Mouse (Mus musculus) C2C12 (cell line): ENCODE results near the gene Olfr1042. TPM values are rescaled to one million over a fixed set of nuclear protein-coding genes. Genes with fewer than 3 reads are reported as not detected.

Experiments used
- H3K27me3 ChIP-seq: one replicate; pipeline ENCODE4 v1.6.1; 2011; ENCODE audit not compliant: control insufficient read depth, insufficient read depth, insufficient read length
- H3K36me3 ChIP-seq: one replicate; pipeline ENCODE4 v1.6.1; 2011; ENCODE audit not compliant: control insufficient read depth, insufficient read depth
- H3K4me3 ChIP-seq: one replicate; pipeline ENCODE4 v1.5.1; 2011; ENCODE audit warnings: mild to moderate bottlenecking, control low read depth; ENCODE audit not compliant: poor library complexity, insufficient read depth, severe bottlenecking
- H3K79me2 ChIP-seq: one replicate; pipeline ENCODE4 v1.6.1; 2011; ENCODE audit not compliant: control insufficient read depth, insufficient read depth
- H3K79me3 ChIP-seq: one replicate; pipeline ENCODE4 v1.6.1; 2011; ENCODE audit warnings: low read depth, control low read depth
- H3ac ChIP-seq: one replicate; pipeline ENCODE3; 2011; ENCODE audit warnings: low read depth; ENCODE audit not compliant: control insufficient read depth, insufficient read length
- CEBPB ChIP-seq: IDR thresholded peaks from one replicate; pipeline ENCODE4 v1.6.1; 2011; ENCODE audit warnings: low read depth, mild to moderate bottlenecking, control low read depth, moderate library complexity
- CTCF ChIP-seq: IDR thresholded peaks from one replicate; pipeline ENCODE4 v1.5.1; 2011; ENCODE audit not compliant: control insufficient read depth, insufficient read depth, insufficient read length
- FOSL1 ChIP-seq: IDR thresholded peaks from one replicate; pipeline ENCODE4 v1.8.0; 2011; ENCODE audit warnings: mild to moderate bottlenecking, low read length; ENCODE audit not compliant: poor library complexity, insufficient read depth, severe bottlenecking
- MAX ChIP-seq: IDR thresholded peaks from one replicate; pipeline ENCODE4 v1.6.1; 2011; ENCODE audit warnings: mild to moderate bottlenecking, control low read depth
- MYOD1 ChIP-seq: IDR thresholded peaks from one replicate; pipeline ENCODE4 v1.6.1; 2011; ENCODE audit warnings: low read depth; ENCODE audit not compliant: control insufficient read depth, insufficient read length
- MYOG ChIP-seq: IDR thresholded peaks from one replicate; pipeline ENCODE4 v1.6.1; 2011; ENCODE audit not compliant: control insufficient read depth, insufficient read length; ENCODE audit errors: extremely low read depth
- USF1 ChIP-seq: IDR thresholded peaks from one replicate; pipeline ENCODE4 v1.6.1; 2011; ENCODE audit warnings: low read depth, mild to moderate bottlenecking, control low read depth, moderate library complexity
- long read RNA-seq, 2 experiments: library from polyadenylated mRNA; unstranded; transcript quantifications; one replicate each; pipeline ENCODE4 v2.0.0; 2019 to 2020
- polyA plus RNA-seq: library from polyadenylated mRNA; unstranded; fragments of >200 nt; fragmentation: generic; extraction: Trizol; gene quantifications from one replicate; pipeline ENCODE4 v1.2.1, GENCODE M21; 2012; ENCODE audit warnings: missing spikeins

The Olfr1042 gene
- polyA plus RNA-seq = not detected
- long read RNA-seq, experiment 1 = 0 reads
- long read RNA-seq, experiment 2 = 0 reads

DNA sequence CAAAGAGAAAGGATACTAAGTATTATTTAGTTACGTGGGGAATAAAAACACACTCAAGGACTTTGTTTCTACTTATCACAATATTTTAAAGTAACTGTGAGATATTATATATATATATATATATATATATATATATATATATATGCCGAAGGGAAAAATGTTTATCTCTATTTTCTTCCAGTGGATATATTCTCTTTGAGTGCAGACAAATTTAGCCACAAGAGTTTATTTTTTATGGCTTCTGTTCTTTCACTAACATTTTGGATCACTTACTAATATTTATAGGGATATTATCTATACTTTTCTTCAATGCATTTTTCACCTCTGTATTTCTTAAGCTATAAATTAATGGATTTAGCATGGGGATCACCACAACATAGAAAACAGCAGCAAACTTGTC, at the start of gene Olfr1042:
TSS of gene Olfr1042 (minus strand) at position 101 of the 400 bp plus-strand sequence.
- no peak within 1 kb of the TSS for H3ac ChIP-seq
- H3K36me3 ChIP-seq = no peaks in the 10 kb centered on the region
- TF ChIP-seq MAX = no peak
- TF ChIP-seq MYOG = no peak
- no peak for TF ChIP-seq CTCF
- no peak for TF ChIP-seq FOSL1
- TF ChIP-seq USF1 = no peak
- TF ChIP-seq CEBPB = no peak
- TF ChIP-seq MYOD1 = no peak
- H3K79me2 ChIP-seq = no peaks in the 10 kb centered on the region
- no peaks in the 10 kb centered on the region for H3K27me3 ChIP-seq
- H3K79me3 ChIP-seq = no peaks in the 10 kb centered on the region
- H3K4me3 ChIP-seq = no peak within 1 kb of the TSS

DNA sequence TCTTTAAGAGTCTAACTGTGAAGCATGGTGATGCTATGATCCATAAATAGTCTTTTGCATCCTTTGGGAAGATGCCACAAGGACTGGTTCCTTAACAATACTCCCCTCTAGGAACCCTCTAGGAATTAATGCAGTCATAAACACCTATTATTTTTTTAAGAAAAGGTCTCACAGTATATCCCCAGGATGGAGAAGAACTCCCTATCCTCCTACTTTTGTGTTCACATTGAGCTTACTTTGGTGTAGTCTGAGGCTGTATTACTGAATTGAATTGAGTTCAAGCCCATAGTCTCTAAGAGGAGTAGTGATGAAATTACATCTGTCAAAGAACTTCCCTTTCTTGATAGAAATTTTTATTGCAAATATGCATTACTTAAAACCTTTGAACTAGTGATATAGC, 41.3 kb upstream of the Olfr1042 start, which contains the start of gene Olfr1045:
TSS of gene Olfr1045 (minus strand) at position 101 of the 400 bp plus-strand sequence.
- H3K27me3 ChIP-seq = no peaks in the 10 kb centered on the region
- no peak within 1 kb of the TSS for H3ac ChIP-seq
- H3K79me3 ChIP-seq = no peaks in the 10 kb centered on the region
- H3K4me3 ChIP-seq = no peak within 1 kb of the TSS
- no peak for TF ChIP-seq CTCF
- TF ChIP-seq CEBPB = no peak
- TF ChIP-seq FOSL1 = no peak
- TF ChIP-seq MYOG = no peak
- TF ChIP-seq MYOD1 = no peak
- TF ChIP-seq USF1 = no peak
- TF ChIP-seq MAX = no peak
- no peaks in the 10 kb centered on the region for H3K36me3 ChIP-seq
- no peaks in the 10 kb centered on the region for H3K79me2 ChIP-seq

DNA sequence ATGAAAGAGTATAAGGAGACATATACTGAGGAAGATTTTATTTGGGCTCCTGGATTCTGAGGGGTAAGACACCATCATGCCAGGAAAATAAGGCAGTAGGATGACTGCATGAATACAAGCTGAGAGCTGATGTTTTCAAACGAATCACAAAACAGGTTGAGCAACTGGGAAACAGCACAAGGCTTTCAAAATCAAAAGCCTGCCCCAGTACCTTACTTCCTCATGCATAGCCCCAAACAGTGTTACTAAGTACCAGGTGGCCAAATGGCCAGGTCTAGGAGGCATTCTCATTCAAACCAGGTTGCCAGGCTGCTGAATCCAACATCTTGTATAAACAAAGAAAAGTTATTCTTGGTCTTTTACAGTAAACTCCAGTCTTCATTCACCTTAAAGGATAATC, 34.2 kb upstream of the Olfr1042 start:
- H3K79me3 ChIP-seq = no peaks in the 10 kb centered on the region
- H3K4me3 ChIP-seq = no peak overlapping the region
- no peaks in the 10 kb centered on the region for H3K36me3 ChIP-seq
- TF ChIP-seq FOSL1 (no peak), MAX (no peak), CTCF (no peak), MYOG (no peak), MYOD1 (no peak), CEBPB (no peak), USF1 (no peak)
- no peak overlapping the region for H3ac ChIP-seq
- no peaks in the 10 kb centered on the region for H3K27me3 ChIP-seq
- H3K79me2 ChIP-seq = no peaks in the 10 kb centered on the region

DNA sequence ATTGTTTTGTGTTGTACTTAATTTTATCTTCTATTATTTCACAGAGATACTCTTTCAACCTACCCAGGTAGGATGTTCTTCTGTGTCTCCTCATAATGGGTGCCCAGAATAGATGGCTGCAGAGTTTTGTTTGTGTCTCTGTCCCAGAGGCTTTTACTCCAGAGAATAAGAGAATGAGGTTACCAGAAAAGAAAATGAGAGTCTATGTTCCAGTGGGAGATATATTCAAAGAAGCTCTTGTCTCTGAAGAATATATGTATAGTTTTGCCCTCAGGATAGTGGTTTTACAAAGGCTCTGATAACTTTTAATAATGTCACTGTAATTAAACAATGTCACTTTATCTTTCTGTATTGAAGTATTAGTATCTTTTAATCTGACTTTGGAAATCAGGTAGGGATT, 23.9 kb upstream of the Olfr1042 start, which contains the start of gene Olfr52:
TSS of gene Olfr52 (minus strand) at position 101 of the 400 bp plus-strand sequence.
- Histone ChIP-seq H3K27me3 (no peaks in the 10 kb centered on the region), H3K79me2 (no peaks in the 10 kb centered on the region), H3K79me3 (no peaks in the 10 kb centered on the region), H3ac (no peak within 1 kb of the TSS), H3K36me3 (no peaks in the 10 kb centered on the region), H3K4me3 (no peak within 1 kb of the TSS)
- no peak for TF ChIP-seq CEBPB
- no peak for TF ChIP-seq MYOG
- TF ChIP-seq MAX = no peak
- TF ChIP-seq USF1 = no peak
- TF ChIP-seq MYOD1 = no peak
- TF ChIP-seq CTCF = no peak
- no peak for TF ChIP-seq FOSL1

DNA sequence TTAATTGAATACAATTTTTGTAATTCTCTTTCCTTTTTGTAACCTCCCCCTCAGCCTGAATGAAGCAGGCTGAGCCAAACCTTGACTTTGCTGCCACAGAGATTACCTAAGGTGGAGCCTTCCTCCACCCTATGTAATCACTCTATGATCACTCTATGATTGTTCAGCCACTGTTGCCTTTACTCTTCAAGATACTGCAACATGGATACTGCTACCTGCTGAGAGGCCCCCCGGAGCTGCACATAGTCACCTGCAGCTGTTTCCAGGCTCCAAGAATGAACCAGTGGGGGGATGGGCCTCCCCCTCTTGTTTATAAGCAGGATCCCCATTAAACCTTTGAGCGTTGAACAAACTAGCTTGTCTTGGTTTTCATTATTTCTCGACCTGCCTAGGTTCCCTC, 18.3 kb upstream of the Olfr1042 start:
- TF ChIP-seq CTCF (no peak), MYOD1 (no peak), MAX (no peak), USF1 (no peak), CEBPB (no peak), MYOG (no peak), FOSL1 (no peak)

More for the DNA sequence above, 18.3 kb upstream of the Olfr1042 start:
- H3ac ChIP-seq = no peak overlapping the region
- H3K4me3 ChIP-seq = no peak overlapping the region
- no peaks in the 10 kb centered on the region for H3K79me2 ChIP-seq
- H3K27me3 ChIP-seq = no peaks in the 10 kb centered on the region
- no peaks in the 10 kb centered on the region for H3K36me3 ChIP-seq
- H3K79me3 ChIP-seq = no peaks in the 10 kb centered on the region
